Mouse (Mus musculus) midbrain, embryonic 12.5 days (tissue): ENCODE data around the gene Rftn1. TPM values are rescaled to one million over a fixed set of nuclear protein-coding genes. Genes with fewer than 3 reads are reported as not detected.
"Not testable (repeated sequence)": the region's sequence is repeated elsewhere in the genome, so short reads cannot be mapped to it uniquely, and the experiment has no call there.

Source experiments
- ATAC-seq: fragments of 200-750 bp; cut with Nextera tagmentation; 2 replicates; pipeline ENCODE4 v1.8.0; 2017; ENCODE audit warnings: low read depth, moderate TSS enrichment, moderate library complexity; ENCODE audit not compliant: low FRiP score
- H3K27ac ChIP-seq: fragments of 300-500 bp; sonication (generic); replicated peaks from 2 replicates; pipeline ENCODE4 v1.5.1; 2016; ENCODE audit warnings: mild to moderate bottlenecking
- H3K27me3 ChIP-seq: fragments of 300-500 bp; sonication (generic); 2 replicates; pipeline ENCODE4 v1.6.1; 2016; ENCODE audit warnings: mild to moderate bottlenecking
- H3K36me3 ChIP-seq: fragments of 300-500 bp; sonication (generic); 2 replicates; pipeline ENCODE4 v1.6.1; 2016
- H3K4me1 ChIP-seq: fragments of 300-500 bp; sonication (generic); 2 replicates; pipeline ENCODE4 v1.6.1; 2016
- H3K4me2 ChIP-seq: fragments of 300-500 bp; sonication (generic); replicated peaks from 2 replicates; pipeline ENCODE4 v1.6.1; 2016; ENCODE audit warnings: mild to moderate bottlenecking, moderate library complexity
- H3K4me3 ChIP-seq: fragments of 300-500 bp; sonication (generic); 2 replicates; pipeline ENCODE4 v1.5.1; 2016; ENCODE audit warnings: mild to moderate bottlenecking
- H3K9ac ChIP-seq: fragments of 300-500 bp; sonication (generic); replicated peaks from 2 replicates; pipeline ENCODE4 v1.6.1; 2016; ENCODE audit warnings: mild to moderate bottlenecking, moderate library complexity
- H3K9me3 ChIP-seq: fragments of 300-500 bp; sonication (generic); 2 replicates; pipeline ENCODE4 v1.6.1; 2016; ENCODE audit warnings: mild to moderate bottlenecking
- WGBS: fragments of 180-500 bp; shearing (Covaris S2); methylation state at CpG from one replicate; pipeline ENCODE4 v1.1.7; 2016; 5-methylcytosine and 5-hydroxymethylcytosine counted together
- polyA plus RNA-seq: library from polyadenylated mRNA; unstranded; fragments of >200 nt; fragmentation: Nextera tagmentation; extraction: Ambion mirVana; gene quantifications from 2 replicates; pipeline ENCODE4 v1.2.1, GENCODE M21; 2016

Rftn1 gene
- polyA plus RNA-seq, 1 experiment from 2014 or later, result 4.5 TPM

- no peak for ATAC-seq
- Histone ChIP-seq H3K27me3 (no peaks in the 10 kb centered on the region), H3K27ac (no peak overlapping the region), H3K9me3 (no peaks in the 10 kb centered on the region), H3K4me3 (no peak overlapping the region), H3K36me3 (no peaks in the 10 kb centered on the region), H3K9ac (no peak overlapping the region), H3K4me2 (no peak overlapping the region), H3K4me1 (no peaks in the 10 kb centered on the region)
- 76% methylated on average over 4 of the region's 4 CpGs for WGBS
Observed at GRCm38 (mm10) chr17:50217978-50218377, 27.5 kb upstream of the Rftn1 start.

- Histone ChIP-seq H3K4me2 (no peak overlapping the region), H3K36me3 (no peaks in the 10 kb centered on the region), H3K27me3 (no peaks in the 10 kb centered on the region), H3K4me1 (no peaks in the 10 kb centered on the region), H3K9ac (no peak overlapping the region), H3K27ac (no peak overlapping the region), H3K9me3 (no peaks in the 10 kb centered on the region), H3K4me3 (no peak overlapping the region)
- 95% methylated on average over 6 of the region's 6 CpGs for WGBS
- no peak for ATAC-seq
Observed at GRCm38 (mm10) chr17:50215104-50215503, 24.6 kb upstream of the Rftn1 start.

DNA sequence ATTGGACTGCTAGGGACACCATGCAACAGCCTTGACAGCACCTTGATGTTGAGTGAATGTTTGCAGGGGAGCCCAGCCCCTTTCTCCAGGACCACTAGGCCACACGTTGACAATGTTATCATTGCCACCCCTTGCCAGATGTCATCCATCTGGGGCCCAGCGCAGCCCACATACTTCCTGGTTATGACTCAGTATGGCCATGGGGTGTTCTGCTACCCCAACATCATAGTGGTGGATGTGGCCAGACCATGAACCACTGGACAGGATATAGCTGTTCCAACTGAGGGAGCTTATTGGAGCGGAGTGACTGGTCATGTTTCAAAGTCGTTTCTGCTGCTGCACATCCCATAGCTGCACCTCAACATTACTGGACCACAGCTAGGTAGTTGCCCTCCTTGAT, 22.6 kb upstream of the Rftn1 start:
- ATAC-seq, result no peak
- no peak overlapping the region for H3K9ac ChIP-seq
- H3K36me3 ChIP-seq, result no peaks in the 10 kb centered on the region
- H3K9me3 ChIP-seq, result no peaks in the 10 kb centered on the region
- 88% methylated on average over 4 of the region's 4 CpGs for WGBS
- H3K4me3 ChIP-seq, result no peak overlapping the region
- H3K27ac ChIP-seq, result no peak overlapping the region
- H3K27me3 ChIP-seq, result no peaks in the 10 kb centered on the region
- H3K4me2 ChIP-seq, result no peak overlapping the region
- H3K4me1 ChIP-seq, result no peaks in the 10 kb centered on the region

- WGBS, result 96% methylated on average over 7 of the region's 7 CpGs
- no peak overlapping the region for H3K4me2 ChIP-seq
- H3K4me3 ChIP-seq, result no peak overlapping the region
- no peaks in the 10 kb centered on the region for H3K36me3 ChIP-seq
- H3K9ac ChIP-seq, result no peak overlapping the region
- H3K9me3 ChIP-seq, result no peaks in the 10 kb centered on the region
- H3K27me3 ChIP-seq, result no peaks in the 10 kb centered on the region
- H3K4me1 ChIP-seq, result no peaks in the 10 kb centered on the region
- H3K27ac ChIP-seq, result no peak overlapping the region
- no peak for ATAC-seq
Observed at GRCm38 (mm10) chr17:50211816-50212215, 21.3 kb upstream of the Rftn1 start.

GRCm38 (mm10) chr17:50209831-50210230, 19.4 kb upstream of the Rftn1 start:
- H3K4me3 ChIP-seq, result no peak overlapping the region
- H3K4me1 ChIP-seq, result no peaks in the 10 kb centered on the region
- no peaks in the 10 kb centered on the region for H3K36me3 ChIP-seq
- no peak overlapping the region for H3K4me2 ChIP-seq
- ATAC-seq, result no peak
- H3K27me3 ChIP-seq, result no peaks in the 10 kb centered on the region
- no peak overlapping the region for H3K27ac ChIP-seq
- H3K9me3 ChIP-seq, result no peaks in the 10 kb centered on the region
- H3K9ac ChIP-seq, result no peak overlapping the region
- 88% methylated on average over 6 of the region's 6 CpGs for WGBS

DNA sequence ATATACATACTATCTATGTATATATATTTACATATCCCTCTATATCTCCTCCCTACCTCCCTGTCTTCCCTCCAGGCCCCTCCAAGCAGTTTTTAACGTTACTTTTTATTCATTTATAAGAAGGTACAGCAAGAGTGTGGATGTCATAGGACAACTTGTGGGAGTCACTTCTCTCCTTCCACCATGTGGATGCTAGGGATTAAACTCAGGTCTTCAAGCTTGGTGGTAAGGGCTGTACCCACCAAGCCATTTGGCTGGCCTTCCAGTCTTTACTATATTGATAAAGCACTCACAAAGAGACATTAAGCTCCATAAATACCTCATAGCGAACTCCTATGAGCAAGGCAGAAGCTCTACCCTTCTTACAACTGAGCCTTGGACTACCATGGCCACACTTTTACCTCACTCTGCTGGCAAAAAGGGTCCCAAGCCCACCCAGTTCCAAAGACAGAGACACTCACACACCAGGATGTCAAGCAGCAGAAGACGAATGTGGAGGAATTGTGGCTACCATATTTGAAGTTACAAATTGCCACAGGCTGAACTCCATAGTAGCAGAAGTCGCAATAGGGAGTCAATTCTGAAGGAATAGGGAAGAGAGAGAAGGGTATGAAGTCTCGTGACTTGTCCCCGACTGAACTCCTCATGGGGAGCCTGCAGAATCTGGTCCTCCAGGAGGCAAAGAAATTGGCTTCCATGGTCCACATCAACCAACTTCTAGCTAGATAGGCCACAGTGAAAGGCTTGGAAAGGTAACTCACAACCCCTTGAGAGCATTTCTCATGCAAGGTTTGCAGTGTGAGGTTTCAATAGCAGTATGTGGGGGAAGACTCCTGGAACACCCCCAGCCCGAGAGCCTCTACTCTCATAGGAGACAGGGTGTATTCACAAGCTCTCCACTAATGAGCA, 17.9 kb upstream of the Rftn1 start:
- Histone ChIP-seq H3K4me2 (no peak overlapping the region), H3K4me1 (no peaks in the 10 kb centered on the region), H3K36me3 (no peaks in the 10 kb centered on the region), H3K9ac (no peak overlapping the region), H3K27me3 (no peaks in the 10 kb centered on the region), H3K4me3 (no peak overlapping the region), H3K9me3 (no peaks in the 10 kb centered on the region), H3K27ac (no peak overlapping the region)
- WGBS, result 94% methylated on average over 7 of the region's 7 CpGs
- ATAC-seq, result no peak

DNA sequence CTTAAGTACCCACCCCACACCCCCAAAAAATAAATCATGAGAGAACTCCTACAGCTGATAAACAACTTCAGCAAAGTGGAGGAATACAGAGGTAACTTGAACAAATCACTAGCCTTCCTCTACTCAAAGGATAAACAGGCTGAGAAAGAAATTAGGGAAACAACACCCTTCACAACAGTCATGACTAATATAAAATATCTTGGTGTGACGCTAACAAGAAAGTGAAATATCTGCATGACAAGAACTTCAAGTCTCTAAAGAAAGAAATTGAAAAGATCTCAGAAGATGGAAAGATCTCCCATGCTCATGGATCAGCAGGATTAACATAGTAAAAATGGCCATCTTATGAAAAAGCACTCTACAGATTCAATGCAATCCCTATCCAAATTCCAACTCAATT, 15.8 kb upstream of the Rftn1 start:
- not testable (repeated sequence) for H3K27ac ChIP-seq, H3K36me3 ChIP-seq, H3K9me3 ChIP-seq, H3K9ac ChIP-seq, H3K27me3 ChIP-seq, ATAC-seq, H3K4me2 ChIP-seq, H3K4me3 ChIP-seq, H3K4me1 ChIP-seq
- 89% methylated on average over 1 of the region's 1 CpGs for WGBS

GRCm38 (mm10) chr17:50205840-50206239, 15.4 kb upstream of the Rftn1 start:
- not testable (repeated sequence) for H3K4me2 ChIP-seq, H3K9ac ChIP-seq, H3K27ac ChIP-seq, H3K36me3 ChIP-seq, H3K27me3 ChIP-seq, H3K4me3 ChIP-seq, H3K9me3 ChIP-seq, H3K4me1 ChIP-seq, ATAC-seq
- whole genome bisulfite sequencing, result 88% methylated on average over 2 of the region's 2 CpGs

GRCm38 (mm10) chr17:50205152-50205782, 14.8 kb upstream of the Rftn1 start:
- no peak for ATAC-seq
- H3K27me3 ChIP-seq, result no peaks in the 10 kb centered on the region
- no peak overlapping the region for H3K9ac ChIP-seq
- 86% methylated on average over 1 of the region's 1 CpGs for WGBS
- no peak overlapping the region for H3K4me2 ChIP-seq
- H3K9me3 ChIP-seq, result no peaks in the 10 kb centered on the region
- no peaks in the 10 kb centered on the region for H3K36me3 ChIP-seq
- H3K4me1 ChIP-seq, result no peaks in the 10 kb centered on the region
- H3K27ac ChIP-seq, result no peak overlapping the region
- H3K4me3 ChIP-seq, result no peak overlapping the region

- WGBS, result 93% methylated on average over 12 of the region's 12 CpGs
Observed at GRCm38 (mm10) chr17:50201828-50202445, 11.5 kb upstream of the Rftn1 start.

DNA sequence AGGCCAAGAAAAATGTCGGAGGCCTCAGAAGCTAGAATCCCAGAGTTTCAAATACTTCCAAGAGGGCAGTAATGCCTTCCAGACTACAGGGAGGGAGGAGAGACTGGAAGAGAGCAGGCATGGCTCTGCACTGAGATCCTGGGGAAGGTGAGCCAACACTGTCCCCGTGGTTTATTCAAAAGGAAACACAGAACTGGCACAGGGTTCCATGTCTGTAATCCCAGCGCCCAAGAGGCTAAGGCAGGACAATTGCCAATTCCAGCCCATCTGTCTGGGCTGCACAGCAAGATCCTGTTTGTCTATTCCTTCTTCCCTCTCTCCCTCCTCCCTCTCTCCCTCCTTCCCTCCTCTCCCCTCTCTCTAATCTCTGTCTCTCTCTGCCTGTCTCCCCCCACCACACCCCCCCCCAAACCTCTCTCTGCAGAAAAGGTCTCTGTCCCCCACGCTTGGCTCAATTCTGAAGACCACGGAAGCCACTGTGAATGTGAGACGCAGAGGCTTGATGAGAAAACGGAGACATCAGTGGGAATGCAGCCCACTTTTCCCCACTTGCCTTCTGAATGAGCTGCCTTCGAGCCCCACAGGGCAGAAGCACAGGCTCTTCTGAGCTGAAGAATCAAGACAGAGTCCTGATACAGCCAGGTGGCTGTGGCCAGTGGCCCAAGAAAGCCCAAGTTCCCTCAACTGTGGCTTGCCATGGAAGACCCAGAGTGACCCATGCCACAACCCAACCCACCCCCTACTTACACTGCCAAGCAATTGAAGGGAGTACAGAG, 8.8 kb upstream of the Rftn1 start:
- H3K4me1 ChIP-seq, result no peaks in the 10 kb centered on the region
- WGBS, result 83% methylated on average over 8 of the region's 8 CpGs
- H3K9me3 ChIP-seq, result no peaks in the 10 kb centered on the region
- no peak overlapping the region for H3K27ac ChIP-seq
- H3K4me3 ChIP-seq, result no peak overlapping the region
- H3K9ac ChIP-seq, result no peak overlapping the region
- ATAC-seq, result no peak
- no peaks in the 10 kb centered on the region for H3K36me3 ChIP-seq
- no peak overlapping the region for H3K4me2 ChIP-seq
- peaks cover 10% of the 10 kb centered on the region; the same call in 1 of the 2 replicates for H3K27me3 ChIP-seq

More at GRCm38 (mm10) chr17:50201828-50202445, 11.5 kb upstream of the Rftn1 start:
- Histone ChIP-seq H3K27ac (no peak overlapping the region), H3K9me3 (no peaks in the 10 kb centered on the region), H3K4me2 (no peak overlapping the region), H3K4me1 (no peaks in the 10 kb centered on the region), H3K27me3 (no peaks in the 10 kb centered on the region), H3K4me3 (no peak overlapping the region), H3K9ac (no peak overlapping the region), H3K36me3 (no peaks in the 10 kb centered on the region)
- ATAC-seq, result no peak
